Mouse (Mus musculus): ENCODE results near the gene Rnf149. TPM values are rescaled to one million over a fixed set of nuclear protein-coding genes. Genes with fewer than 3 reads are reported as not detected.

Rnf149 gene
- total RNA-seq, 2 experiments from 2014 or later = 29.6 to 29.8 TPM

DNA sequence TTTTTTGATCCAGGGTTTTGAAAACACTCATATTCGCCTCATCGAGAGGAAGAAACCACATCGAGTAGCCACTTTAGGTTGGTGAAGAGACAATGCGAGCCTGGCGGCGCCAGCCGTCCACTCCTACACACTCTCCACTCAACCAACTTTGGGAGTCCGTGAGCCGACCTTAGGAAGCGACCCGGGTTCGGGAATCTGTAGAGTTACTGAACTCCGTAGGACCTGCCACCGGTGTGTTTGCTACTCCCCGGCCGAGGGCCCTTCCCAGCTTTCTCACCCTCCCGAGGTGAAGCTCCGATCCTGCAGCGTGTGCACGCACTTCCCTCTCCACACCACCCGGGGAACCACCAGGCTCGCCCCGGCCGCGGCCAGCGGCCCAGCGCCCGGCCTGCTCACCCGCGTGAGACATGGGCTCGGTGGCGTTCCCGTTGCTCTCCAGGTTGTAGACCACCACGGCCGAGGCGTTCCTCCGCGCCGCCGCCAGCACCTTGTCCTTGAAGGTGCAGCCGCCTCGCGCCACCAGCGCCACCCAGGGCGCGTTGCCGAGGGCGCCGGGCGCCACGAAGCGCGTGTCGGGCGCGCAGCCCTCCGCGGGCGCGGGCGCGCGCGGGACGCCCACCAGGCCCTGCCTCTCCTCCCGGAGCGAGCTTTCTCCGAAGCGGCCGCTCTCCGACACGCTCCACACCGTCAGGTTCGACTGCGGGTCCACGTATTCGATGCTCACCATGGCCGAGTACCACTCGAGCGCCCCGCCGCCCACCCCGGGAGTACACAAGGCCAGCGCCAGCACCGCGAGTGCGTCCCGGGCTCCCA lies 568 bp downstream of the Rnf149 start:
- peak in 1 of 2 experiments; percentile 75 for DNase-seq (ENCODE audit: low spot score in 2 of 2)

DNA sequence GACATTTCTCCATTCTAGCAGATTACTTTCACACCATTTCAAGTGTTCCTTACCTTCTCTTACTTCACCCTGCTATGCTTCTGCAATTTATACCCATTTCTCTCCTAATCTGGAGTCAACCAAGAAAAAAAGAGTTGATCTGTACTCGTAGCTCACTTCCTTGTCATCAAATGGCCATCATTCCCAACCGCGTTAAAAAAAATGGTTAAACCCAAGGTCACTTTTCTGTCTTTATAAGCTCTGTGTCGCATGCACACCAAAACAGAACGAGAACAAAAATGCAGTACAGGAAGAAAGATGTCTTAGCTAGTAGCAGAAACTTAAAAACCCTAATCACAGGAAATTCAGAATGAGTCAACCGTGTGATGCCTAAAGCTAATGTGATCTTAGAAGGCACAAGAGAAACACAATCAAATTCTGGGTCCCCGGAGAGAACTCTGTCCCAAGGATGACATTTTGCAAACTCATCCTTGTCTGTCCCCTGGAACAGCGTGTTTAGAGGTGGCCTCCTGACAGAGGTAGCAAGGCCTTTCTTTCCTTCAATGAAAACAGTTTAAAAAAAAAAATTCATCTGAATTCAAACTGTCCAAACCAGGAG lies 1.3 kb downstream of the Rnf149 start:
- no peak for DNase-seq (ENCODE audit: low spot score in 2 of 2)

DNA sequence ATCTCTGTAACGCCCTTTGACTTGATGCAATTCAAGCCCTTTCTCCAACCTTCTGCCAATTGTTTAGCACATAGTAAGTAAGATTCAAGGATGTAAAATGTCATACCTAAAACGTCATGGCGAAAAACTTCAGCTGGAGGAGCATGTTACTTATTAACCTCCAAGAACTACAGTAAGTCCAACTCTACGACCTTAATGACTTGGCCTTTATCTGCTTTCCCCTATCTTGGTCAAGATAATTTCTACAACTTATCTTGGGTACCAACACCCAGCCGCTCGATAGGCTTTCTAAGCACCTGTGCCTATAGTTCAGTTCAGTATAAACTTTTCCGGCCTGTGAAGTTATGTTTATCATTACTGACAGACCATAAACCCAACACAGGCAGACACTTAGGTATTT lies 3.3 kb downstream of the Rnf149 start:
- DNase-seq (ENCODE audit: low spot score in 2 of 2) = no peak

DNA sequence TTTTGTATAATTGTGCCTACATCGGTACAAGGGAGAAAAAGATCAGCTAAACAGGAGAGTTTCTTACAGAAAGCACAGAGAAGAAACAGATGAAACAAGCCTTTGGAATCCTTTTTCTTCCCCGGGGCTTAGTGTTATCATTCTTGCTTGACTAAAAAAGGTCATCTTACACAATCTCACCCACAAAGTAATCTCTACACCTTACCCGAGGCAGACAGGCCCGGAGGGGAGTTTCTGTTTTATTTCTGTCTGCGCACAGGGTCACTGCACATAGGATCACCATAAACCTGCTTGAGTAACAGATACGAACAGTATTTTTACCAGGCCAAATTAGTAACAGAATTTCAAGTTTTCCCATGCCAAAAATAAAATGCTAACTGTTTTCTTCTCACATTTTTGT lies 5.6 kb downstream of the Rnf149 start:
- no peak for DNase-seq (ENCODE audit: low spot score in 2 of 2)

DNA sequence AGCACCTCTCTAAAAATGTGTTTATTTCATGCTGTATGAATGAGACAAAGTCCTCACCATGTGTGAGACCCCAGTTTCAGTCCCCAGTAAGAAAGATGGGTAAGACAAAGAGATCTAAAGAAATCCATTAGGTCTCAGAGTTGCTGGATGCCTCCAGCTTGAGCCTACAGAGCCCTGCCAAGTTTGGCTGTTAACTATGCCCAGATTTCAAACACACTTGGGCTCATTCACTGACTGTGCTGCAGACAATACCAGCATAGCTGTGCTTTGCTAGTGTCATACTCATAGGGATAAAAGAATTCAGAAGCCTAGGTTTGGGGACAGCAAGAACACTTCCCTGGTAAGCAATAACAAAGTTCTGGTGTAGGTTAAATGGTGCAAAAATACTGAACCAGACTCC lies 9.1 kb downstream of the Rnf149 start:
- DNase-seq (ENCODE audit: low spot score in 2 of 2) = no peak

DNA sequence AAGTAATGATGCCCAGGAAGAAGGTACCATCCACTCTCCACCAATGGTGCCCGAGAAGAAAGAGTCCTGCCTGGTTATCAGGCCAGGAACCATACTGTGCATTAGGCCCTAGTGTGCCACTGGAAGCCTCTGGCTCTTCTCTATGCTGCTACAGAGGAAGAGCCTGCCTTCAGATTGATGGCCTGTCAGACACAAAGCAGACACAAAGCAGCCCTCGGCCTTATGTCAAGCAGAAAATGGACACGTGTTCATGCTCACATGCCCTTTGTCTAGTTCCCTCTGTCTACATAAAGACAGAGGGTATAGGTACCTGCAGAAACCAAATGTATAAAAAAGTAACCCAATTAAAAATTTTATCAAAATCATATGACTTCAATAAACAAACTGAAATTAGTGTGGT lies 12.6 kb downstream of the Rnf149 start:
- no peak for DNase-seq (ENCODE audit: low spot score in 2 of 2)

DNA sequence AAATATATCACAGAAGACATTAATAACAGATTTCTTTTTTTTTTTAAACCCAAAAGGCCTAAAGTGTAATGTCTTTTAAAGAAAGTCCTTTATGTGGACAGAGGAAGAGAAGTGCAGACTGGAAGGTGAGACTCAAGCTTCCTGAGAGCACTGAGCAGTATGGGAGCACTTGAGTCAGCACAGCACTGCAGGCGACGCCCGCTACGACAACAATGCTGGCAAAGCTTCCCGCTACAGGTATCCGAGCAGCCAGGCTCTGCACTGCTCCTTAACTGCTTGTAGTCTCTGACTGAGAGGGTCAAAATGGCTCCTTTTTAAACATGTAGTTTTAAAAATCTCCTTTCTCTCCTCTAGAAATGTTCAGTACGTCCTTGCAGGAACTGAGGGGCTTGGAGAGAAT lies 14.0 kb downstream of the Rnf149 start:
- no peak for DNase-seq (ENCODE audit: low spot score in 2 of 2)

DNA sequence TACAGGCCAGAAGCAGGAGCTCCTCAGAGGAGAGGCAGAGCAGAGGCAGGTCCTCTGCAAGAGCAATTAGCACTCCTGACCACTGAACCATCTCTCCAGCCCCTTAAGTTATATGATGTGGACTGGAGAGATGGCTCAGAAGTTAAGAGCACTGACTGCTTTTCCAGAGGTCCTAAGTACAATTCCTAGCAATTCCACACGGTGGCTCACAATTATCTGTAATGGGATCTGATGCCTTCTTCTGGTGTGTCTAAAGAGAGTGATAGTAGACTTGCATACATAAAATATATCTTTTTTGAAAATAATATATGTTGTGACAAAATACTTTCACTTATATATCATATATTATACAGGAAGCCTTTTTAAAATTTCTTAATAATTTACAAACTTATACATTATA lies 15.3 kb downstream of the Rnf149 start:
- peak in 1 of 2 experiments; percentile 25 for DNase-seq (ENCODE audit: low spot score in 2 of 2)

DNA sequence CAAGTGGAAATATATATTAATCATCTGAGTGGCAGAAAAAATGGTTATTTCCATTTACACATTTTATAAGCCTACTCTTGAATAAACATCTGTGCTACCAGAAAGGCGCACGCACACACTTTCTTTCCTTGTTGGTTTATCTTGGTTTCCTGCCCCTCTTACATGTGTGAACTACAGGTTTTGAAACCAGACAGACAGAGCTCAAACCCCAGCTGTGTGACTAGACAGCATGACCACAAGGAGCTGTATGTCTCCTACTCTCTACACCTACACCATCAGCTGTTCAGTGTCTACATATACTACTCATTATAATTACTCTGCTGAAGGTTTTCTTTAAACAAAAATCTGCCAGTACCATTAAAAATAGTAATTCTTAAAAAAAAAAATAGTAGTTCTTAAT lies 18.2 kb downstream of the Rnf149 start:
- no peak for DNase-seq (ENCODE audit: low spot score in 2 of 2)

DNA sequence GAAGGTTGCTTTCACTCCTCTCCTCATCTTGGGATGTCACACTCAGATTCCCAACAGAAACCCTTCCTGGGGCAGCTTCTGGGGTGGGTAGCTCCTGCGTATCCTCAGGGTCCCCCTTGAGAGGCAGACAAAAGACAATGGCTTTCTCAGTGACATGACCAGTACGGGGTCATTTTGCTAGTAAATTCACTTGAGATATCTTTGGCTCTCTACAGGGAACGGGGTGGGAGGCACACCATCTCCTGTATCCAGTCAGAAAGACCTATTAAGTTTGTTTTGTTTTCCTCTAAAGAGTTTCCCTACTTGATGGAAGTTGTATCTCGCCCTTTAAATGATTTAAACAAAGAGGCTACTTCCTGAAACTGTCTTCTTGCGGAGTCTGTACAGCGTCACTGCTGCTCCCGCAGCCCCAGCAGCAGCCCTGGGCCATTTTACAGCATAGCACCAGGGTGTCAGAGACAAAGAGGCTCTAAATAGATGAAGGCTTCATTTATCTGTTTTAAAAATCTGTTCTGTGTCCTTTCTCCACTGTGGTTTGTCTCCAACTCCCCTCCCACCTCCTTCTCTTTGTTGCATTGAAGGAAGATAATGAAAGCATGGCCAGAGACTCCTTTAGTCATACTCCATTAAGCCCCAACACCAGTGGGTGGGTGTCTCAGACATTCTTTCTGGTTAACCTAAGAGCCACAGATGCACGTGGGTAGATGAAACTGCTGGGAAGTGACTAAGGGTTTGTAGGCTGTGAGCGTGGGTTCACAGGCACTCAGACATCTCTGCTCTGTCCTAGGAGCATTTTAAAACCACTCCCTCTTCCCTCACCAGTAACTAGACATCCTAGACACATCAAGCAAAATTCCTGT lies 21.4 kb downstream of the Rnf149 start:
- no peak for DNase-seq (ENCODE audit: low spot score in 2 of 2)

DNA sequence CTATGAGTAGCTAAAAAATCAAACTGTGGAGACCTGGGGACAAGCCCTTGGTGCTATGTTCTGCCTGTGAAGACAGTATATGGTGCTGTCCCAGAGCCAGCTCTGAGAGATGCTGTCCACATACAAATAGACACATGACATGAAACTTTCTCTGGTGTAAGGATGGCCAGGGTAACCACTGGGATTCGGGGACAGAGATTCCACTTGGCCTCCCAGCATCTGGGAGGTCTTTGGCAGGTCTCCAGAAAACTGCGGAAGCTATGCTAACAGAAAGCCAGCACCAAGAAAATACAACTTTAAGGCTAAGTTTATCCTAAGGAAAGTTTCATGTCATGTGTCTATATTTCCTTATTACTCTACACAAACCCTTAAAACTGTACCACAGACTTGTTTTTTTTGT lies 27.4 kb downstream of the Rnf149 start:
- DNase-seq (ENCODE audit: low spot score in 2 of 2) = no peak

DNA sequence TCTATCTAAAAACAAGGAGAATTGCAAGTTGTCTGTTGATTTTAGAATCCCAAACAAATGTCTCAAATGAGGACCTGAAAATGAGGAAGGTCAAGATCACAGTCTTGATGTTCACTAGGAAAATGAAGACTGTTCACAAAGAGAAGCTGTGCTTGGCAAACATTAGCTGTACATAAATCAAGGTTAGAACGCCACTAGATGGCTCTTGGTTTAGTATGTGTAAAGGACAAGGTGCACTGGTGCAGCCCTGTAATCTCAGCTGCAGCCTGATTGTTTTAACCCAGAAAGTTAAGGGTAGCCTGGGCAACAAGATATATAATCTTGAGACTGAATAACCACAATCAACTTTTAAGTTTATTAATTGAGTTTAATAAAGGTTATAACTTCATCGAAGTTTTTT lies 30.0 kb downstream of the Rnf149 start:
- DNase-seq (ENCODE audit: low spot score in 2 of 2) = no peak

DNA sequence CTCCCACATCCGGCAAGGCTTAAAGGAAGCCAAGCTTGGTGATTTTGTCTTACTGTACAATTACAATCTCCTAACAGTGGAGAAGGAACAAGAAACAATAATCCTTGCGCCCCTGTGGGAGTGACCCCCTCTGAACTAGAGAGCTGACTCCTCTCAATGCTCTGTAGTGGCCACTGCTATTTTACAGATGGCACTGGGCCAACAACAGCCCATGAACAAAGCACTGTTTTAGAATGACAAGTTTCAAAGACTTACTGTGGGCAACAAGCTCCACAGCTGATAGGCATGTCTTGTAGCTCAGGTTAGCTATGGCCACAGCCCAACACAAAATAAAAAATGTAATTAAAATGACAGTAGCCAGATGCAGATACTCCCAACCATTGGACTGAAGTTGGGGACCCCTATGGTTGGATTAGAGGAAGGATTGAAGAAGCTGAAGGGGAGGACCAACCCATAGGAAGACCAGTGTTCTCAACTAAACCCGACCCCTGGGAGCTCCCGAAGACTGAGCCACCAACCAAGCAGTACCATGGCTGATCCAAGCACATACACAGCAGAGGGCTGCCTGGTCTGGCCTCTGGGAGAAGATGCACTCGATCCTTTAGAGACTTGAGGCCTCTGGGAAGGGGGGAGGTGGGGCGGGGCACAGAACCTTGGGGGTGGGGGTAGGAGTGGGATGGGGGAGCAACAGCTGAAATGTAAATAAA lies 30.9 kb downstream of the Rnf149 start:
- no peak for DNase-seq (ENCODE audit: low spot score in 2 of 2)

DNA sequence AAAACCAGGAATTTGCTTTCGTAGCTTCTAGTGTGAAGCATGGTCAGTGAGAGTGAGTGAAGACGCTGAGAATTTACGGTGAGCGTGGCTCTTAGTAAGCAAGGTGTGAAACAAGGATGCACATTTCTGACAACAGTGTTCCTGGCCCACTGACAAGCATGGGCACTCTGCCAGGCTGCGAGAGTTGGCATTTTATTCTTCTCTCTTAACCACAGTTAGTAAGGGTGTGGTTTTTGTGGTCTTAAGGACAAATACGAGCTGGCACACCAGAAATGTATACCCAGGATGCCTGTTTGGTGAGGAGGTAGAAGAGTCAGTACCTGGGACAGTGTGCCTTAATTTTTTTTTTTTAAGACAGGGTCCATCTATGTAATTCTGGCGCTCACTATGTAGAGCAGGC lies 31.6 kb downstream of the Rnf149 start:
- no peak for DNase-seq (ENCODE audit: low spot score in 2 of 2)

DNA sequence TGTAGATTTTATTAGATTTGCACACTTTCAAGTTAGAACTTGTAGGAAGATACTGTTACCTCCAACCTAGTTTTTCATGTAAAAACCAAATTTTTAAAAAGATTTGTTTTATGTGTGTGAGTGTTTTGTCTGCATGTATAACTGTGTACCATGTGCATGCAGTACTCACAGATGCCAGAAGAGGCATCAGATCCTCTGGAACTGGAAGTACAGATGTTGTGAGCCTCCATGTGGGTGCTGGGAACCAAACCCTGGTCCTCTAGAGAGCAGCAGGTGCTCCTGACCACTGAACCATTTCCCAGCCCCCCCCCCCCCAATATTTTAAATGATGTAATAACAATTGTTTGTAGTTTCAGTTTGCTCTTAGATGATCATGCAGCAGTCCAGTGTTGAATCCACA lies 36.6 kb downstream of the Rnf149 start:
- no peak for DNase-seq (ENCODE audit: low spot score in 2 of 2)

DNA sequence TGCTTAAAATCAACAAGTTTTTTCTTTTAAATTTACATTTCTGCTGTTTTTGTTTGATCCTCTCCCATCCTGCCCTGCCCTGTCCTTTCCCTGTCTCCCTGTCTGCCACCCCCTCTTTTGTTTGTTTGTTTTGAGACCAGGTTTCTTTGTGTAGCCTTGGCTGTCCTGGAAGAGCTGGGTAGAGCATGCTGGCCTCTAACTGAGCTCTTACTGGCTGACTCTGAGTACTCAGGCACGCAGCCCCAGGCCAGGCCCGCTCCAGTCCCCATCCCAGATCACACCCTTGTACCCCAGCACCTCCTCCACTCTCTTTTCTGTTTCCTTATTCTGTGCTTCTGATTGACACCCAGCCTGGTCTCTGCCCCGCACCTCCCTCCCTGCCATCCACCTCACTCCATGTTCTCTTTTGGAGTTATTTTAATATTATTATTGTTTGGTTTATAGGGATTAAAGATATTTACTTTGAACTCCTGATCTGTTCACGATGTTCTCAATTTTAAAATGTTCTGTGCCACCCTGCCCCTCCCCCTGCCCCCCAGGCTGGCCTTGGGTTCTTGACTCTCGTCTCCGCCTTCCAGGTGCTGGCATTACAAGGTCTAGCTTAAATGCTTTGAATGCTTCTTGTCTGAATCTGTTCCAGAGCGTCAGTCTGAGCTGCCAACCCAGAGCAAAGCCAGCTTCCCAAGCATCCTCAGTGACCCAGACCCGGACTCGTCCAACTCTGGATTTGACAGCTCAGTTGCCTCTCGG lies 39.4 kb downstream of the Rnf149 start:
- DNase-seq (ENCODE audit: low spot score in 2 of 2) = no peak

DNA sequence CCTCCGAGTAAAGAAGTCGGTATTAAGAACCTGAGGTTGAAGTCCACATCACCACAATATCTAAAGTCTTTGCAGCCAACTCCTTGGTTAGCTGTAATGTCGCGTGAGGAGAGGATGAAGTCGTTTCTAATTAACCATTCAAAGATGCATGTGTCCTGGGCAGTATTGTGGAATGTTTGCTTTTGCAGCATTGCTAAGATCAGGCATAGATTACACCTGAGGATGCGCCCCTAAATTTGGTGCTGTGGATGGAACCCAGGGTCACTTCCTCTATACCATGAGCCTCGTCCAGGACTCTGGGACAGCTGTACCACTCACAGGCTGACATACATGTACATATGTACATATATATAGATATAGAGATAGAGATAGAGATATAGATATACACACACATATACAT lies 40.5 kb downstream of the Rnf149 start:
- no peak for DNase-seq (ENCODE audit: low spot score in 2 of 2)

DNA sequence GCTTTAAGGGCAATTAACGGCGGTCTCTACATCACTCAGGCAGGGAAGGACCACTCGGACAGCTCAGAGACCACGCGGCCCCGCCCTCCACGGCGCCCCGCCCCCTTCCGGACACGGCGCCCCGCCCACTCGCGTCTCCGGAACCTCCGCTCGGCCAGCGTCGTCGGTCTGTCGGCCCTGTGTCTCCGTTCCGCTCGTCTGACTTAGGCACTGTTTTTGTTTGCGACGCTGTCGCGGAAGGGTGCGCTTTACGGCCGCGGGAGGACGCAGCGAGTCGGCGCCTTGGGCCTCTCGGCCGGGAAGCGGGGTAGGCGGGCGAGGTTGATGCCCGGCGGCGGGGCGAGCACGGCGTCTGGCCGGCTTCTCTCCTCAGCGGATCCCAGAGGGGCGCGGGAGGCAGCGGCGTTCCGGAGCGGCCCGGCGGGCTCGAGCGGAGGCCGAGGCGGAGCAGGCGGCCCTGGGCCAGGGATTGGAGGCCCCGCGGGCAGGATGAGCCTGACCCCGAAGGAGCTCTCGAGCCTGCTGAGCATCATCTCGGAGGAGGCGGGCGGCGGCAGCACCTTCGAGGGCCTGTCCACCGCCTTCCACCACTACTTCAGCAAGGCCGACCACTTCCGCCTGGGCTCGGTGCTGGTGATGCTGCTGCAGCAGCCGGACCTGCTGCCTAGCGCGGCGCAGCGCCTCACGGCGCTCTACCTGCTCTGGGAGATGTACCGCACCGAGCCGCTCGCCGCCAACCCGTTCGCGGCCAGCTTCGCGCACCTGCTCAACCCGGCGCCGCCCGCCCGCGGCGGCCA lies 41.5 kb downstream of the Rnf149 start:
- peak; percentile 99 for DNase-seq (ENCODE audit: low spot score in 2 of 2)

DNA sequence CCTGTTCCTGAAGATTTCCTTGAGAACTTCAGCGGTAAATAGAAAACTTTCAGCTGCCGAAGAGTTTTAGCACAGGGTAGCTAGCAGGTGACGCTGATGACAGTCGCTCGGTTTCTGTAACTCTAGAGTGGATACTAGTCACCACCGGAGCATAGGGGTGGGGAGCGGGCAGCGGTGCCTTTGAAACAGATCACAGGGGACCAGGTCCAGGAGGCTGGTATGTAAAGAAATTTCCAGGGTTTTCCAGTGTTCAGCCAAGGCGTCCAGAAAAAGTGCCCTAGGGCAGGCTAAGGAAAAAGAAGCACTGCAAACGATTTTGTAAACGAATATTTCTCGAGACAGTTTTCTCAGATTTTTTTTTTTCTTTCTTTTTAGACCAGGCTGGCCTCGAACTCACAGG lies 42.4 kb downstream of the Rnf149 start, which contains the start of gene Cnot11:
TSS of gene Cnot11 (plus strand) at position 162 of the 400 bp plus-strand sequence.
- DNase-seq (ENCODE audit: low spot score in 2 of 2) = peak in 1 of 2 experiments; percentile 18

DNA sequence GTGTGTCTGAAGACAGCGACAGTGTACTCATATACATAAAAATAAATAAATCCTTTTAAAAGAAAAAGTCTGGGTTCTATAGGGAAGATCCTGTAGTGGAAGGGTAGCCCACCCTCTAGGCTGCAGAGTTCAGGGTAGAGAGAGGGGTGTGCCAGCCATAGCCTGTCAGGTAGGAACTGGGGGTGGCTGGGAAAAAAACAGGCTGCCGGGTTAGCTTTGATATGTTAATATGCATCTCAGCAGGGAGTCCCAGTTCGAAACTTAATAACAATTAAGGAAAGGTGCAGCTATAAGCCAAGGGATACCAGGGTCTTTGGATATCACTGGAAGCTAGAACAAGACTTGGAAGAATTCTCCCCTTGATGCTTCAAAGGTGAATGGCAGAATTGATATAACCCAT lies 43.3 kb downstream of the Rnf149 start:
- DNase-seq (ENCODE audit: low spot score in 2 of 2) = no peak

Data from layer of hippocampus, postnatal 10 days (tissue).